ENCODE assay signal across 1 mouse cellular context in the genomic region with DNA sequence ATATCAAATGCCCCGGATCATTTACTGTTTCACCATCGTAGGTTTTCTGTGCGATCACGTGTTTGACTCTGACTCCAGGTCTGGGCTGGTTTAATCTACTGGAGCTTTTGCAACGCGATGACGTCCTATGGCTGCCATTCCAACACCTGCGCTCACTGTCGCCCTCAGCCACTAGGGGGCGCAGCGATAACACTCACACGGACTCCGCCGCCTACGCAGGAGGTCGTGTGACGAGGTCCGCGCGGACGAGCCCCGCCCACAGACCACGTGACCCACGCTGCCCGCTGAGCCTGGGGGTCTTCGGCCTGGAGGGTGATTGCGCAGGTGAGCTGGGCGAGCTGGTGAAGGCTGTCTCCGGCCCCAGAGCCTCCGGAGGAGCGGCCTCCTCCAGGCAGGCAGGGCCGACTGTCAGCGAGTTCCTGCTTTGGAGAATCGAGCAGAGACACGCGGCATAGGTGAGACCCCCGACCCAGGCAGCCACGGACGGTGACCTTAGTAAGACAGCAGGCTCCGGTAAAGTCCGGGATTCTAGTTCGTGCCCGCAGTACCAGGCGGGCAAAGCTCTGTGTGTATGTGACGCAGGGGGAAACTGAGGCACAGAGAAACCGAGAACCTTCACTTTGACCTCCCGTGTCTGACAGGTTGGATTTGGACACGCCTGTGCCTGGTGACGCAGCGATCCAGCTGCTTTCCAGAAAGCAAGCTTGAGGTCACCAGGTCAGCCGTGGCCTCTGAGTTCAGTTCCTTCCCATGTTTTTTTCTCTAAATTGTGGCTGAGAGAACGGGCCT.
TF ChIP-seq lines count a peak whose summit lies in the region.

A gene (plus strand): TSS at position 120 of the 789 bp plus-strand sequence.

TF ChIP-seq in MEL, 35 proteins besides CTCF, POLR2A, EP300 and RAD21 (continued from another document):
- TF ChIP-seq TBP (IDR thresholded peaks at IDR 0.05; ENCODE audit: low read depth, low read length) (peak; percentile 57; the same call in 1 of the 2 replicates), MEF2A (IDR thresholded peaks at IDR 0.05; ENCODE audit: extremely low read depth, insufficient replicate concordance, low read depth, low read length, poor library complexity, severe bottlenecking) (no peak), E2F4 (IDR thresholded peaks at IDR 0.05; ENCODE audit: borderline replicate concordance, low read depth, low read length) (no peak), MXI1 (IDR thresholded peaks at IDR 0.05; ENCODE audit: low read depth, low read length) (peak; percentile 96), MAFK (IDR thresholded peaks at IDR 0.05; ENCODE audit: borderline replicate concordance, low read depth, low read length) (no peak), TCF12 (IDR thresholded peaks at IDR 0.05; ENCODE audit: low read depth, low read length) (peak; percentile 77), POLR2AphosphoS5 (IDR thresholded peaks at IDR 0.05; ENCODE audit: borderline replicate concordance, low read depth, low read length) (no peak), SIN3A (IDR thresholded peaks at IDR 0.05; ENCODE audit: low read length) (peak; percentile 86), TAL1 (IDR thresholded peaks at IDR 0.05; ENCODE audit: low read length) (no peak), USF2 (IDR thresholded peaks at IDR 0.05; ENCODE audit: borderline replicate concordance in 1 of 2, insufficient read depth in 1 of 2, low read depth in 1 of 2, low read length in 2 of 2) (peak; percentile 86 to 93), ZKSCAN1 (IDR thresholded peaks at IDR 0.05; ENCODE audit: low read depth, low read length) (no peak), POLR2AphosphoS2 (IDR thresholded peaks at IDR 0.05; ENCODE audit: low read length) (peak; percentile 61; the same call in 1 of the 2 replicates), RCOR1 (IDR thresholded peaks at IDR 0.05; ENCODE audit: low read depth, low read length) (peak; percentile 23; the same call in 1 of the 2 replicates), MAZ (IDR thresholded peaks at IDR 0.05; ENCODE audit: low read depth, low read length) (0 out of 2 replicates have a peak, but pooled peaks have one; percentile 7)
